Mouse (Mus musculus) lung, postnatal 0 days (tissue): ENCODE measurements around the gene Daglb.

Experiments used
- CTCF ChIP-seq: IDR thresholded peaks from 2 replicates; pipeline ENCODE4 v1.5.1; 2016; ENCODE audit warnings: antibody characterized with exemption, mild to moderate bottlenecking
- EP300 ChIP-seq: IDR thresholded peaks from 2 replicates; pipeline ENCODE4 v1.6.1; 2016; ENCODE audit warnings: antibody characterized with exemption, mild to moderate bottlenecking, control low read depth

DNA sequence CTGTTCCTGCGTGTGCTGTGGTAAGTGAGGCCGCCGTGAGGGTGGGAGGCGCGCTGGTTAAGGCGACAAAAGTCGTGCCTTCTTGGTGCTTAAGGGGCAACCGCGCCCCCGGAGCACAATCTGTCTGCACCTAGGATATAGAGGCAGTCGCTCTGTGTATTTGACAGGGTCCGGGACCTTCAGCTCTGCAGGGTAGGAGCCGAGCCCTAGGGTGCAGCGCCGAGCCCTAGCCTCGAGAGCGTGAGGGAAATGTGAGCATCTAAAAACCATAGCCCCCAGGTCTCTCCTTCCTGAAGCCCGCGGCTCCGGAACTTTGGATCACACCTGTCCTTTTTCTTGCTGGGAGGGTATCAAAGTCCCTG, 354 bp downstream of the Daglb start:
- TF ChIP-seq EP300 (no peak), CTCF (no peak)
